Mouse (Mus musculus) lung, embryonic 15.5 days (tissue): ENCODE measurements at regions not wholly inside any gene's neighbourhood (a gene's known extent, or its start where the extent isn't known, plus 50 kb on each side); places are given as distances from the start of the nearest gene placed in this dataset.

Source experiments
- ATAC-seq: fragments of 200-750 bp; cut with Nextera tagmentation; 2 replicates; pipeline ENCODE4 v1.8.0; 2017; ENCODE audit warnings: moderate number of reproducible peaks, borderline replicate concordance; ENCODE audit not compliant: low FRiP score, low TSS enrichment; ENCODE audit errors: extremely low read depth
- H3K27ac ChIP-seq: fragments of 300-500 bp; sonication (generic); 2 replicates; pipeline ENCODE4 v1.5.1; 2015; ENCODE audit warnings: moderate library complexity, mild to moderate bottlenecking, inconsistent platforms
- H3K27me3 ChIP-seq: fragments of 300-500 bp; sonication (generic); 2 replicates; pipeline ENCODE4 v1.6.1; 2015; ENCODE audit warnings: inconsistent platforms
- H3K36me3 ChIP-seq: fragments of 300-500 bp; sonication (generic); 2 replicates; pipeline ENCODE4 v1.6.1; 2015; ENCODE audit warnings: inconsistent platforms
- H3K4me1 ChIP-seq: fragments of 300-500 bp; sonication (generic); 2 replicates; pipeline ENCODE4 v1.6.1; 2015; ENCODE audit warnings: inconsistent platforms
- H3K4me2 ChIP-seq: fragments of 300-500 bp; sonication (generic); 2 replicates; pipeline ENCODE4 v1.6.1; 2015; ENCODE audit warnings: inconsistent platforms, mild to moderate bottlenecking, moderate library complexity
- H3K4me3 ChIP-seq: fragments of 300-500 bp; sonication (generic); 2 replicates; pipeline ENCODE4 v1.5.1; 2015; ENCODE audit warnings: mild to moderate bottlenecking, inconsistent platforms
- H3K9ac ChIP-seq: fragments of 300-500 bp; sonication (generic); 2 replicates; pipeline ENCODE4 v1.6.1; 2015; ENCODE audit warnings: inconsistent platforms
- H3K9me3 ChIP-seq: fragments of 300-500 bp; sonication (generic); 2 replicates; pipeline ENCODE4 v1.6.1; 2016; ENCODE audit warnings: inconsistent platforms
- WGBS: fragments of 180-500 bp; shearing (Covaris S2); methylation state at CpG from one replicate; pipeline ENCODE4 v1.1.7; 2015; 5-methylcytosine and 5-hydroxymethylcytosine counted together

- Histone ChIP-seq H3K27me3 (no peaks in the 10 kb centered on the region), H3K9me3 (no peaks in the 10 kb centered on the region), H3K9ac (no peak overlapping the region), H3K27ac (no peak overlapping the region), H3K4me3 (no peak overlapping the region), H3K4me1 (no peaks in the 10 kb centered on the region), H3K4me2 (no peak overlapping the region), H3K36me3 (no peaks in the 10 kb centered on the region)
- no peak for ATAC-seq
- whole genome bisulfite sequencing: 91% methylated on average over 6 of the region's 6 CpGs
Observed at GRCm38 (mm10) chr13:90245997-90246765, 156.8 kb upstream of the Xrcc4 start.

GRCm38 (mm10) chr13:90238331-90238730 lies 148.9 kb upstream of the Xrcc4 start:
- H3K27me3 ChIP-seq: no peaks in the 10 kb centered on the region
- no peaks in the 10 kb centered on the region for H3K9me3 ChIP-seq
- H3K9ac ChIP-seq: no peak overlapping the region
- ATAC-seq: no peak
- H3K27ac ChIP-seq: no peak overlapping the region
- no peak overlapping the region for H3K4me2 ChIP-seq
- no peaks in the 10 kb centered on the region for H3K4me1 ChIP-seq
- no peak overlapping the region for H3K4me3 ChIP-seq
- no peaks in the 10 kb centered on the region for H3K36me3 ChIP-seq
- WGBS: 52% methylated on average over 4 of the region's 4 CpGs

- Histone ChIP-seq H3K27me3 (no peaks in the 10 kb centered on the region), H3K9me3 (no peaks in the 10 kb centered on the region), H3K4me1 (no peaks in the 10 kb centered on the region), H3K4me3 (no peak overlapping the region), H3K27ac (no peak overlapping the region), H3K4me2 (no peak overlapping the region), H3K9ac (no peak overlapping the region), H3K36me3 (no peaks in the 10 kb centered on the region)
- ATAC-seq: no peak
- WGBS: 63% methylated on average over 1 of the region's 1 CpGs
Observed at GRCm38 (mm10) chr13:90233986-90234385, 144.6 kb upstream of the Xrcc4 start.

GRCm38 (mm10) chr13:90233561-90233960 lies 144.2 kb upstream of the Xrcc4 start:
- Histone ChIP-seq H3K27me3 (no peaks in the 10 kb centered on the region), H3K36me3 (no peaks in the 10 kb centered on the region), H3K4me2 (no peak overlapping the region), H3K9me3 (no peaks in the 10 kb centered on the region), H3K27ac (no peak overlapping the region), H3K4me1 (no peaks in the 10 kb centered on the region), H3K4me3 (no peak overlapping the region), H3K9ac (no peak overlapping the region)
- WGBS: 67% methylated on average over 3 of the region's 3 CpGs
- no peak for ATAC-seq

GRCm38 (mm10) chr13:90229106-90229505 lies 139.7 kb upstream of the Xrcc4 start:
- H3K9ac ChIP-seq: no peak overlapping the region
- ATAC-seq: no peak
- H3K4me3 ChIP-seq: no peak overlapping the region
- WGBS: 82% methylated on average over 2 of the region's 2 CpGs
- no peak overlapping the region for H3K27ac ChIP-seq
- H3K4me2 ChIP-seq: no peak overlapping the region
- H3K4me1 ChIP-seq: no peaks in the 10 kb centered on the region
- H3K36me3 ChIP-seq: no peaks in the 10 kb centered on the region
- no peaks in the 10 kb centered on the region for H3K27me3 ChIP-seq
- no peaks in the 10 kb centered on the region for H3K9me3 ChIP-seq

- H3K4me1 ChIP-seq: no peaks in the 10 kb centered on the region
- ATAC-seq: no peak
- WGBS: 81% methylated on average over 2 of the region's 2 CpGs
- no peak overlapping the region for H3K4me3 ChIP-seq
- no peak overlapping the region for H3K9ac ChIP-seq
- no peak overlapping the region for H3K4me2 ChIP-seq
- no peak overlapping the region for H3K27ac ChIP-seq
- no peaks in the 10 kb centered on the region for H3K9me3 ChIP-seq
- no peaks in the 10 kb centered on the region for H3K27me3 ChIP-seq
- no peaks in the 10 kb centered on the region for H3K36me3 ChIP-seq
Observed at GRCm38 (mm10) chr13:90226212-90226611, 136.8 kb upstream of the Xrcc4 start.

- H3K27me3 ChIP-seq: no peaks in the 10 kb centered on the region
- no peak overlapping the region for H3K27ac ChIP-seq
- no peaks in the 10 kb centered on the region for H3K9me3 ChIP-seq
- no peaks in the 10 kb centered on the region for H3K36me3 ChIP-seq
- no peaks in the 10 kb centered on the region for H3K4me1 ChIP-seq
- H3K9ac ChIP-seq: no peak overlapping the region
- H3K4me3 ChIP-seq: no peak overlapping the region
- ATAC-seq: no peak
- H3K4me2 ChIP-seq: no peak overlapping the region
Observed at GRCm38 (mm10) chr13:90212390-90212789, 123.0 kb upstream of the Xrcc4 start.

GRCm38 (mm10) chr13:90207875-90208274 lies 118.5 kb upstream of the Xrcc4 start:
- Histone ChIP-seq H3K4me2 (no peak overlapping the region), H3K4me3 (no peak overlapping the region), H3K27me3 (no peaks in the 10 kb centered on the region), H3K9ac (no peak overlapping the region), H3K4me1 (no peaks in the 10 kb centered on the region), H3K36me3 (no peaks in the 10 kb centered on the region), H3K27ac (no peak overlapping the region), H3K9me3 (no peaks in the 10 kb centered on the region)
- ATAC-seq: no peak
